In genomic region chr6:65164137-65164536, GRCm38 (mm10) we compare ENCODE assay signal across 19 mouse cellular contexts. TPM values are rescaled to one million over a fixed set of nuclear protein-coding genes. Genes with fewer than 3 reads are reported as not detected.
DNase-seq lines count a peak whose midpoint lies in the region; ATAC-seq and TF ChIP-seq lines count a peak whose summit lies in the region.
"Had no signal": no experiment of that assay in that cellular context is flagged by ENCODE, and none has a peak within 500 bp of the region (broad histone marks: within the 10 kb centered on the region; RNA-seq: fewer than 3 reads in every experiment).

No protein-coding gene starts in this region.

- no peaks in the 10 kb centered on the region for H3K4me1 ChIP-seq in midbrain, embryonic 11.5 days (ENCODE audit: control insufficient read depth, insufficient read depth, low read length)
- H3K4me1 ChIP-seq in midbrain, embryonic 10.5 days, result no peaks in the 10 kb centered on the region
- no peaks in the 10 kb centered on the region for H3K4me1 ChIP-seq in hindbrain, postnatal 0 days (ENCODE audit: insufficient read depth, low read length)
- H3K4me1 ChIP-seq: embryonic facial prominence, embryonic 12.5 days; intestine, embryonic 15.5 days; lung, embryonic 15.5 days; midbrain, embryonic 12.5 days had no signal

- no peak overlapping the region for H3K4me2 ChIP-seq in midbrain, embryonic 11.5 days
- H3K4me2 ChIP-seq in hindbrain, postnatal 0 days (ENCODE audit: low read depth, low read length), result no peak overlapping the region
- H3K4me2 ChIP-seq: embryonic facial prominence, embryonic 12.5 days; intestine, embryonic 15.5 days; lung, embryonic 15.5 days; midbrain, embryonic 12.5 days had no signal

- peak overlapping the region; percentile 20; the same call in 1 of the 2 replicates for H3K27ac ChIP-seq in midbrain, embryonic 11.5 days (ENCODE audit: low read depth, low read length)
- H3K27ac ChIP-seq in midbrain, embryonic 10.5 days (replicated peaks), result no peak overlapping the region
- peak overlapping the region; percentile 91 for H3K27ac ChIP-seq in macrophage
- no peak overlapping the region; the same call in 1 of the 2 replicates for H3K27ac ChIP-seq in hindbrain, postnatal 0 days
- H3K27ac ChIP-seq: embryonic facial prominence, embryonic 12.5 days; intestine, embryonic 15.5 days; lung, embryonic 15.5 days; midbrain, embryonic 12.5 days had no signal

- no peak for TF ChIP-seq CTCF in hindbrain, postnatal 0 days (IDR thresholded peaks at IDR 0.05; ENCODE audit: low read depth)

- no peaks in the 10 kb centered on the region for H3K9me3 ChIP-seq in midbrain, embryonic 11.5 days (ENCODE audit: control insufficient read depth, low read length)
- H3K9me3 ChIP-seq in midbrain, embryonic 10.5 days (replicated peaks), result no peaks in the 10 kb centered on the region
- no peaks in the 10 kb centered on the region for H3K9me3 ChIP-seq in hindbrain, postnatal 0 days (ENCODE audit: low read length)
- H3K9me3 ChIP-seq: embryonic facial prominence, embryonic 12.5 days; intestine, embryonic 15.5 days; lung, embryonic 15.5 days; midbrain, embryonic 12.5 days had no signal

- H3K27me3 ChIP-seq in midbrain, embryonic 11.5 days (ENCODE audit: control insufficient read depth, insufficient read depth, low read length), result no peaks in the 10 kb centered on the region
- H3K27me3 ChIP-seq in midbrain, embryonic 10.5 days (ENCODE audit: low read depth, poor library complexity, severe bottlenecking), result no peaks in the 10 kb centered on the region
- H3K27me3 ChIP-seq in hindbrain, postnatal 0 days (ENCODE audit: insufficient read depth, low read length), result no peaks in the 10 kb centered on the region
- H3K27me3 ChIP-seq: embryonic facial prominence, embryonic 12.5 days; intestine, embryonic 15.5 days; lung, embryonic 15.5 days; midbrain, embryonic 12.5 days had no signal

- no peak for ATAC-seq in midbrain, embryonic 11.5 days (ENCODE audit: low FRiP score)
- ATAC-seq in hindbrain, postnatal 0 days, result no peak
- ATAC-seq: intestine, embryonic 15.5 days had no signal

- no peaks in the 10 kb centered on the region for H3K79me2 ChIP-seq in macrophage (ENCODE audit: inconsistent target)

- no peak overlapping the region for H3K4me3 ChIP-seq in midbrain, embryonic 11.5 days (ENCODE audit: low read depth, low read length)
- H3K4me3 ChIP-seq in midbrain, embryonic 10.5 days, result no peak overlapping the region
- H3K4me3 ChIP-seq in macrophage (ENCODE audit: inconsistent target), result no peak overlapping the region
- H3K4me3 ChIP-seq in hindbrain, postnatal 0 days (ENCODE audit: low read length), result no peak overlapping the region
- H3K4me3 ChIP-seq: embryonic facial prominence, embryonic 12.5 days; intestine, embryonic 15.5 days; lung, embryonic 15.5 days; midbrain, embryonic 12.5 days; myocyte had no signal

- H3K36me3 ChIP-seq in midbrain, embryonic 11.5 days (ENCODE audit: control insufficient read depth, insufficient read depth, low read length), result no peaks in the 10 kb centered on the region
- H3K36me3 ChIP-seq in midbrain, embryonic 10.5 days, result no peaks in the 10 kb centered on the region
- H3K36me3 ChIP-seq in macrophage (ENCODE audit: inconsistent target), result no peaks in the 10 kb centered on the region
- H3K36me3 ChIP-seq in hindbrain, postnatal 0 days (ENCODE audit: insufficient read depth, low read length), result no peaks in the 10 kb centered on the region
- H3K36me3 ChIP-seq: embryonic facial prominence, embryonic 12.5 days; intestine, embryonic 15.5 days; lung, embryonic 15.5 days; midbrain, embryonic 12.5 days had no signal

- H3K9ac ChIP-seq in midbrain, embryonic 11.5 days (ENCODE audit: low read length), result no peak overlapping the region
- H3K9ac ChIP-seq in hindbrain, postnatal 0 days (replicated peaks; ENCODE audit: low read length), result no peak overlapping the region
- H3K9ac ChIP-seq: embryonic facial prominence, embryonic 12.5 days; intestine, embryonic 15.5 days; lung, embryonic 15.5 days; midbrain, embryonic 12.5 days had no signal

- WGBS in midbrain, embryonic 11.5 days, result 88% methylated on average over 6 of the region's 6 CpGs
- WGBS in midbrain, embryonic 10.5 days, result 89% methylated on average over 6 of the region's 6 CpGs
- WGBS in macrophage (ENCODE audit: missing documents), result 5% methylated on average over 5 of the region's 6 CpGs
- WGBS in hindbrain, postnatal 0 days, result 75% methylated on average over 6 of the region's 6 CpGs

- peak; percentile 7 to 27 for DNase-seq in heart, adult 9 months (ENCODE audit: low spot score in 2 of 2)
- DNase-seq in heart, adult 18-20 months, result no peak
- no peak for DNase-seq in midbrain, embryonic 11.5 days (ENCODE audit: low spot score, missing footprints)
- DNase-seq in midbrain, embryonic 10.5 days (ENCODE audit: low spot score), result no peak
- peak; percentile 26 to 61 for DNase-seq in frontal cortex, postnatal 36 days (ENCODE audit: low spot score in 2 of 2)
- DNase-seq in hindbrain, postnatal 0 days (ENCODE audit: low spot score), result no peak
- no peak for DNase-seq in spleen, postnatal 14 days (ENCODE audit: low spot score in 2 of 2)
- DNase-seq: adrenal gland, postnatal 14 days; B cell, adult 2 months; cerebellum, postnatal 25 days; kidney, postnatal 10 days; liver; thymus, adult 18-20 months had no signal

RNA-seq across cellular contexts. Expression of gene Hpgds, which starts 19.4 kb away (rescaled TPM):
- 1 to 10 TPM in 1 of 2 experiments, under 1 TPM in 1; 0.60 to 1.3 TPM for total RNA-seq in heart, adult 18-20 months (2021)
- polyA plus RNA-seq in midbrain, embryonic 11.5 days (2014; fragmentation: Nextera tagmentation; extraction: Ambion mirVana), result 11.1 and 11.2 TPM in 2 replicates
- 7.7 and 12.8 TPM in 2 replicates for polyA plus RNA-seq in midbrain, embryonic 10.5 days (2016; fragmentation: Nextera tagmentation; extraction: Ambion mirVana)
- total RNA-seq in macrophage (2018; cell fraction: chromatin; rRNA removed), result 1,000 to 10,000 TPM in 3 of 26 experiments, 100 to 1,000 TPM in 23; 104 to 1,343 (median 734) TPM
- total RNA-seq in macrophage (2018; cell fraction: cytosol; rRNA removed), result 100 to 1,000 TPM; 121 to 274 (median 204) TPM
- total RNA-seq in macrophage (2018; cell fraction: nucleus; rRNA removed), result 1,000 to 10,000 TPM in 1 of 26 experiments, 100 to 1,000 TPM in 25; 198 to 1,087 (median 535) TPM
- 160 to 320 TPM (median 215 TPM) in 3 replicates for polyA plus RNA-seq in macrophage (2018)
- total RNA-seq in hindbrain, postnatal 0 days (2014; rRNA removed), result 1.9 and 2.7 TPM in 2 replicates
- 4.3 and 5.3 TPM in 2 replicates for polyA plus RNA-seq in hindbrain, postnatal 0 days (2015; fragmentation: Nextera tagmentation; extraction: Ambion mirVana)

Comparison
In these comparisons a context has a peak if more than half of its experiments do, and no peak if none do; other contexts are left out.
1. DNase-seq: peak in heart, adult 9 months (2 of 2) and frontal cortex, postnatal 36 days (2 of 2); none in heart, adult 18-20 months (0 of 2), midbrain, embryonic 11.5 days (single experiment), midbrain, embryonic 10.5 days (single experiment), hindbrain, postnatal 0 days (single experiment) and spleen, postnatal 14 days (0 of 2).
2. H3K27ac ChIP-seq: peak in midbrain, embryonic 11.5 days (single experiment) and macrophage (single experiment); none in midbrain, embryonic 10.5 days (single experiment) and hindbrain, postnatal 0 days (single experiment).
3. RNA of gene Hpgds, which starts 19.4 kb away (polyA plus RNA-seq): 160 to 320 TPM in macrophage; 11.1 to 11.2 TPM in midbrain, embryonic 11.5 days, 7.7 to 12.8 TPM in midbrain, embryonic 10.5 days and 4.3 to 5.3 TPM in hindbrain, postnatal 0 days; every median in the first group is over 10 times any median in the second.